Mouse (Mus musculus) urinary bladder, postnatal 14 days (tissue): ENCODE results near the gene Ccdc142.
A peak's percentile ranks its signal among the peaks of the same experiment; 100 is the strongest.

Experiments used
- DNase-seq: peaks from one replicate; pipeline ENCODE4 v3.0.0; 2021; ENCODE audit warnings: low spot score

Gene Ccdc142

DNA sequence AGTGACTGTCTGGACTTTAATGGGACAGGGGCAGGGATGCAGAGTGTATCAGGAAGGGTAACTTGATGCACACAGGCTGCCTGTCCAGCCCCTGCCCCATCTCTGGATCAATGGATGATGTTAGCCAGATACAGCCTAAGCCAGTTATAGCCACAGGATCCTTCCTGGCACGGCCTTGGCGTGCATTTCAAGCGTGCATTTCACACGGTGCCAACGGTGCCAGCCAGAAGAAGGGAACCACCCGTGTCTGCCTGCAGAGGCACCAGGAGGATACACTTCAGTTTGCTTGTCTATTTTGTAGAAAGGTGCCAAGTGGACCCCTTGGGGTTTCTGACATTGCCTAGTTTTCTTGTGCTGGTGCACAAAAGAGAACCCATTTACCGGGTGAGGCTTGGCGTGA is 38.6 kb downstream of the Ccdc142 start:
- DNase-seq = no peak

DNA sequence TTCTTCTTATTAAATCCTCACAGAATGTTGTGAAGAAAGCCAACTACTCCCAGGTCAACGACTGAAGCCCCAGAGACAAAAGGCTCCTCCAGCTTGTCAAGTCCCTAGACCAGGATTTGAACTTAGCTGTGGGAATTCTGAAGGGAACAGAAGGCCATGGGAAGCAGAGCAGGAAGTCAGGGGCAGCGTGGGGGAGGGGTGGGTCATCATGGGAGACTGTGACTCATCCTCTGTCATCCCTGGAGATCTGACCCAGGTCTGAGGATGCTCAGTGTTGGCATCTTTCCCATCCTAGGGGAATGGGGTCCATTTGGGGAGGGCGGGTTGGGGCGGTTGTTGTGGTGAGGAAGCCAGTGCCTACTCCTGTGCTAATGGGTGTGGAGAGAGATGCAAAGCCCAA is 40.2 kb downstream of the Ccdc142 start:
- no peak for DNase-seq

DNA sequence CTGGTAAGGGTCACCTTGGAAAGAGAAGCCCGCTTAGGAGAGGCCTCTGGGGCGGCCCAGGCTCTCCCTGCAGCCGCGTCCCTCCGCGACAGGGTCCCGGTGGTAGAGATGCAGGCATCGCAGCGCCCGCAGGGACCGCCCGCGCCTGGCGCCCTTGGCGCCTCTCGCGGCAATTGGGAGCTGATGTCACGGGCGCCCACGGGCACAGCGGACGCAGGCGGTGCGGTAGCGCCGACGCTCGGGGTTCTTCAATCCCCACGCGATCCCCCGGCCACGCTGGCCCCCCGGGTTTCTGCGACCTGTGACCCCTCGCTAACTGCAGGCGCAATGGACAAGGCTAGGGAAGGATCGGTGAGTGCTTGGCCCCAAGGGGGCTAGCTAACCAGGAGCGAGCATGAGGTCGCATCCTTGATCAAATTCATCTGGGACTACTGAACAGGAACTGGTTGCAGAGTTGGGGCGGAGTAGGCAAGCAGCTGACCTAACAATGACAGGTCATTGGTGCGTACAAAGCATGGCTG is 40.9 kb downstream of the Ccdc142 start:
- no peak for DNase-seq

DNA sequence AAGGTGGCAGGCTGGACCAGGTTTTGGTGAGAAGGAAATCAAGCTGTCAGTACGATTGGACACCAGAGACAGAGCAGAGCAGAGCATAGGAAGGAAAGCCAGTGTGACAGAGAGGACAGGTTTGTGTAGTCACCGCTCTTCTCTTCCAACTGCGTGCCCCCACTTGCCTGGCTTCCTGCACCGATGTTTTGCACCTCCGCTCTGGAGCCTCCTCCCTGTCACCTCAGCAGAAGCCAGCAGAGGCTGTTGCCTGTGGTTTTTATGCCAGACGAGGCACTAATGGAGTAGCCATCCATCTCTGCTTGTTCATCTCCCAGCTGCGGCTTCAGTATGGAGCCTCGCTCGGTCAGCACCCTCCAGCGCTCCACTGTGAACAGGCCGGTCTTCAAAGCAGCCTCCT is 41.5 kb downstream of the Ccdc142 start:
- DNase-seq = peak; percentile 63

DNA sequence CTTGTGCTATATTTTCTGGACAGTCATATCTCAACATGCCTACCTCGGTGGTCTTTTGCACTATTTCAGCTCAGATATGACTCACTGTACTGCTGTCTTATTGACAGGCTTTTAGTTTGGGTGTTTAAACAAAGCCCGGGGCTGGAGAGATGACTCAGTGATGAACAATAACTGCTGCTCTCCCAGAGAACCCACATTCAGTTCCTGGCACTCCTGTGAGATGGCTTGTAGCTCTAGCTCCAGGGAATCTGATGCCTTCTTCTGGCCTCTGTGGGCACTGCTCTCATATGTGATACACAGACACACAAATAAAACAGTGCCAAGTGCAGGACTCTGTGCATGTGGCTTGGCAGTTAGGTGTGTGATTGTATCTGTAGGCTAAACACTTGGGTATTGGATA is 43.8 kb downstream of the Ccdc142 start:
- no peak for DNase-seq

DNA sequence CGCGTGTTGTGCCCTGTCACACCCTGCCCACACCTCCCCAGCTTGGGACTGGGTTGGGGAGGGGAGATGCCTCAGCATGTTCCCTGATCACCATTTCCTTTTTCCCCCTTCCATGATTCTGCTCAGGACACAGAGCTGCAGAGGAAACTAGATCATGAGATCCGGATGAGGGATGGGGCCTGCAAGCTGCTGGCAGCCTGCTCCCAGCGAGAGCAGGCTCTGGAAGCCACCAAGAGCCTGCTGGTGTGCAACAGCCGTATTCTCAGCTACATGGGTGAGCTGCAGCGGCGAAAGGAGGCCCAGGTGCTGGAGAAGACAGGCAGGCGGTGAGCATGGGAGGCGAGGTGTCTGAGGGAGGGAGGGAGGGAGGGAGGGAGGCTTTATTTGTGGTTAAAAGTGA is 44.4 kb downstream of the Ccdc142 start:
- DNase-seq = no peak

DNA sequence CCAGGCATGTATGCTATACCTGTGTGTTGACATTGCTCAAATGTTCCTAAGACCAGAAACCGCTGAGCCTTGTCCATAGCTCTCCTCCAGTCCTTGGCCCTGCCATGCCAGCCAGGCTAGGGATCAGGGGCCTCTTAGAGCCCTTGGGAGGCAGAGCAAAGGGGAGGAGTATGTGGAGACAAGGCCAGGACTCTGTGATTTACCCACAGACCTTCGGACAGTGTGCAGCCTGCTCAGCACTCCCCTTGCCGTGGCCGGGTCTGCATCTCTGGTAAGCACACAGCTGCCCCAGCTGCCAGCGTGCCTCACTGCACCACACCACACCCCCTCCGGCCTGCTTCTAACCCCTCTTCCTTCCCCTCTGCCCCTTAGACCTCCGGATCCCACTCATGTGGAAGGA is 45.9 kb downstream of the Ccdc142 start:
- no peak for DNase-seq

DNA sequence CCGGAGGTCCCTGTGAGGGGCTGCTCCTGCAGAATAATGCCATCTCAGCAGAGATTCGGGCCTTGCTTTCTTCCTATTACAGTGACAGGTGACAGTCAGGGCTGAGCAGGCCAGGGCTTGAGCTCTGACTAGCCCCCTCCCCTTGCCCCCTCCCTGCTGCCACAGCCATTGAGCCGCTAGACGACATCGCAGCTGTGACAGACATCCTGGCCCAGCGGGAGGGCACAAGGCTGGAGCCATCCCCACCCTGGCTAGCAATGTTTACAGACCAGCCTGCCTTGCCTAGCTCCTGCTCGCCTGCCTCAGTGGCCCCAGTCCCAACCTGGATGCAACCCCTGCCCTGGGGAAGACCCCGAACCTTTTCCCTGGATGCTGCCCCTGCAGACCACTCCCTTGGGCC is 50.3 kb downstream of the Ccdc142 start:
- no peak for DNase-seq

DNA sequence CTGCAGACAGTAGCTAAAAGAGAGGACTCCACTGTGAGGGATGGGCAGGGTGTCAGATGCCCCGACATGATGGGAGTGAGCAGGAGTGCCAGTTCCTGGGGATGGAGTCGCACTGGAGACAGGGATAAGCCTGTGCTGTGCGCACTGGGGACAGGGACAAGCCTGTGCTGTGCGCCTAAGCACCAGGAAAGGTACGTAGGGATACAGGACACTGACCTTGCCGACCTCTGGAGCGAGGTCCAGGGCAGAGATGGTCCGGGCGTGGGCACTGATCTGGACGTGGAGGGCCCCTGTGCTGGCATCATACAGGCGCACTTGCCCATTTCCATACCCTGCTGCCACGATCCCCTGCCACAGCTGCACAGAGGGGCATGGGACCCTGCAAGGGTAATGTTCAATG is 51.6 kb downstream of the Ccdc142 start:
- no peak for DNase-seq

DNA sequence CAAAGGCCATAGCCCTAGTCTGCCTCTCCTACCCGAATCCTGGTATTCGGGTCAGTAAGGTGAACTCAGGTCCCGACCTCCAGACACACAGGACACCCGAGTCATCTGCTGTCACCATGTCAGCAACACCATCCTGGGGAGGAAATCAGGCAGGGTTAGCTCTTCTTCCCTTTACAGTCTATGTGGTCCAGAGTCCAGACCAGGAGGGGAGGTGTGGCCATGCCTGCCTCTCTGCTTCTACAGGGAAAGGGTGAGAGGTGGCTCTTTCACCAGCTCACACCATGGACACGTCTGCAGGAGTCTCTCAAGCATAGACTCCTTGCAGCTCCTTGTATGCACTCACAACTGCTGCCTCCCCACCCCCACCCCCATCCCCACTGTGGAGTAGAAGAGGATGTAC is 52.1 kb downstream of the Ccdc142 start:
- DNase-seq = no peak

DNA sequence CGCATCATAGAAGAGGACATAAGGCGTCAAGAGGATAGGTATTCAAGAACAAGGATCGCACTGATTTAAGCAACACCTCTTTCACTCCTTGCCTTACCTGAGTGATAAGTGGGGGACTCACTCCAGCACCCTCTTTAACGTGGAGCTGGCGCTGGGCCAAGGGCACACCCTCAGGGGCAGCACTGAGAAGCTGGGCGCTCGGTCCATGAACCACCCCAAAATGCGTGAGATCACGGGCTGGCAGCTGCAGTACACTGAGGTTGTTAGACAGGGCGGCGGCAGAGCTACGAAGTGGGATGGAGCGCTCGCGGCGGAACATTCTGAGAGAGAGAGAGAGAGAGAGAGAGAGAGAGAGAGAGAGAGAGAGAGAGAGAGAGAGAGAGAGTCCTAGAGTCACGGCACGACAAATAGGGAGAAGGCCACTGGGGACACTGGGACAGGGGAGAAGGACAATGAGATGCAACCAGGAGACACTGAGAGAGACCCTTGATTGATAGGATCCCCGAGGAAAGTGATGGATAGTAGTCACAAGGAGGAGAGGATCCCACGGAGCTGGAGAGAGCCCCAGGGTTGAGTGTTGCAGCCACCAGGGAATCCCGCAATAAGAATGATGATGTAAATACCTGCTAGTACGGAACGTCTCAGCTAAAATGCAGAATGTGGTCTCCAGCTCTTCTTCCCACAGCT is 54.3 kb downstream of the Ccdc142 start:
- DNase-seq = no peak

DNA sequence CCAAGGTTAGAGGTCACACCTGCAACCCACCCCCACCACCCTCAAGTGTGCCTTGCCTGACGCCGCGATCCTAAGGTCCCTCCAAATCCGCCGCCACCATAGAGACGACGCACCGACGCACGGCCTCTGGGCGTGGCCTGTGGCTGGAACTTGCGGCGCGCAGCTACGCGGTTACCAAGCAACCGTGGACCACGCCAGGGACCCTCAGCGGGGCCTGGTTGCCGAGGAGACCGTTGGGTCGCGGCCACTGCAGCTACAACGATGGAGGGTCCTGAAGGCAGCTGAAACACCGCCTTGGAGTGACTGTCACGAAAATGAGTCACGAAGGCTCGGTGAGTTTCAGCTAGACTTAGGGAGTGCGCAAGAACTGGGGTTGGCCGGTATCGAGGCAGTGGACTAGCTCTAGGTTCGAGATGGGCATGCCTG is 54.9 kb downstream of the Ccdc142 start, which contains the start of the genes Wdr54 and 1700003E16Rik:
Gene Wdr54, minus strand, starts transcription at position 139 of the 426 bp plus-strand sequence.
Gene 1700003E16Rik, plus strand, starts transcription at position 146 of the 426 bp plus-strand sequence.
- DNase-seq = no peak
